Mouse (Mus musculus) monocyte, adult 2 months (primary cell): ENCODE results near the gene Vmn1r208.
"Not testable (repeated sequence)": the region's sequence is repeated elsewhere in the genome, so short reads cannot be mapped to it uniquely, and the experiment has no call there.

Experiments used
- DNase-seq, 2 experiments: peaks; one replicate each; pipeline ENCODE4 v3.0.0; 2022; ENCODE audit warnings: low spot score in 2 of 2, low read depth in 1 of 2

Gene Vmn1r208

DNA sequence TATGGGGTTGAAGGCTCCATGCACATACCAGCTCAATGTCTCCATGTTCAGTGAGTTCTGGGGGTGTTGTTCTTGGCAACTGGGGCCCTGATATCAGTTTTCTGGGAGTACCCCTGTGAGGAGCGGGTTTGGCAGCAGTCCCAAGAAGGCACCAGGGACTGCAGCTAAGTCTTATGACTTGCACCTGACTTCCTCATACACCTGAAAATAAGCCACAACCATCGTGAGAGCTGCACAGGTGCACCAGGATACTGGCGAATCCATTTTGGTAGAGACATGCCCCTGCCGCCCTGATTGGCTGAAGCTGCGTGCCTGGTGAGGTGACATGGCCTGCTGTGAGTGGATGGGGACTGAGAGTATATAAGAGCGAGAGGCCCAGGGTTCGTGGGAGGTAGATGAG, at the start of gene Vmn1r208:
Gene Vmn1r208, minus strand, starts transcription at position 101 of the 400 bp plus-strand sequence.
- not testable (repeated sequence) for DNase-seq

DNA sequence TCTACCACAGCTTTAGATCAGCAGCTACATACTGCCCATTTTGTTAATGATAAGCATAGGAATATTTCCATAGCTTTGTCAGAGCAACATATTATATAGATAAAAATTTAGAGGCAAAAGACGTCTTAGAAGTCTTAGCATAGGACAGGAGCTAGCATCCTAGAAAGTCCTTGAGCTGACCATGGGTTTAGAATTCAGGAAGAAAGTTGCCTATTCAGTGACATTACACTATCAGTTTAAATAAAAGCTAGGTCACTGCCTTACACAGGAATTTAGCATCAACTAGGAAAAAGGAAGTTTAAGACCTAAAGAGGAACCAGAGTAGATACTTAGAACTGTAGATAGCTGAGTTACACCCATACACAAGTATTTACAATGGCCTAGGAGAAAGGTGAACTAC, 44.4 kb upstream of the Vmn1r208 start:
- not testable (repeated sequence) for DNase-seq

DNA sequence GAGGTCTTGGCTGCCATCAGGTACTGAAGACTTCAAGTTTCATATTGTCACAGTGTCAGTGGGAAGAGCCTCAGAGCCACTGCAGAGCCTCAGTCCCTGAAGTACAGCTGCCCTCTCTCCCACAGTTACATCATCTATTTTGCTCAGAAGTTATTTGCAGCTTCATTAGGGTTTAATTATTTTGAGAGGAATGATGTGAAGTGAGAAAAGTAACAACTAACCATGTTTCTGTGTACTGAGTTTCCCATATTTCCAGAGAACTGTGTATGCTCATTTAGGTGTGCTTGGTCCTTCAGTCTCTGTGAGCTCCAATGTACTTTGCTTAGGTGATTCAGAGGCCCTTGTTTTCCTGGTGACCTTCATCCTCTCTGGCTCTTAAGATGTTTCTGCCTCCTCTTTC, 32.4 kb upstream of the Vmn1r208 start, which contains the start of gene Vmn1r209:
Gene Vmn1r209, minus strand, starts transcription at position 101 of the 400 bp plus-strand sequence.
- not testable (repeated sequence) for DNase-seq

DNA sequence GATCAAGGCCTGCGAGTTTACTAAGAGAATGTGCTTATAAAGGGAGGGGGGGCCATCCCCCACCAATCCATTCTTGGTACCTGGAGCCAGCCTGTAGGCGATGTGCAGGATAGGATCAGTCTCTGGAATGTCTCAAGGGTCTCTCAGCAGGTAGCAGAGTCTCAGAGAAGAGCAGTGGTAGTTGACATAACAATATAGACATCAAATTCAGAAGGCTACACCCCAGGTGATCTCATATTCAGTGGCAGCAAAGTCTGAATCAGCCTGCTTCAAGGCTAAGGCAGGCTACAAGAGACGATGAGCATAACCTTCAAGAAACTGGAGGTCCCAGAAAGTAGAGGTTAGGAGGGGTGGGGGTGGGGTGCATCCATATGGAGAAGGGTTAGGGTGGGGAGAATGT, 10.9 kb upstream of the Vmn1r208 start:
- not testable (repeated sequence) for DNase-seq

DNA sequence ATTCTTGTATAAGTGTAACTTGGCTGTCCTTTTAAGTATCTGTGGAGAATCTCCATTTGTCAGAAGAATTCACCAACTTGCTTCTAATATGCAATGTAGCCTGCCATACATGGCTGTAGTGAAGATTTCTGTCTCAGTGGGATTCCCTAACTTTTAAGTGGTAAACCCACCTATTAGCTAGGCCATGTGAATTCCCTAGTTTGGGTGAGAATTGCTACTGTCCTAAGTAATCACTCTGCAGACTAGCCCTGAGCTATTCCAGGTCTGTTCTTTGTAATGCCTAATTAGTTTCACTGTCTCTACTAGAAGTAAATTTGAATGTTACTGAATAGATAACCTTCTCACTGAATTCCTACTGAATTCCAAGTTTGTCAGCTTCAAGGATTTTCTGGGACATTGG, 7.0 kb upstream of the Vmn1r208 start:
- DNase-seq: not testable (repeated sequence)

DNA sequence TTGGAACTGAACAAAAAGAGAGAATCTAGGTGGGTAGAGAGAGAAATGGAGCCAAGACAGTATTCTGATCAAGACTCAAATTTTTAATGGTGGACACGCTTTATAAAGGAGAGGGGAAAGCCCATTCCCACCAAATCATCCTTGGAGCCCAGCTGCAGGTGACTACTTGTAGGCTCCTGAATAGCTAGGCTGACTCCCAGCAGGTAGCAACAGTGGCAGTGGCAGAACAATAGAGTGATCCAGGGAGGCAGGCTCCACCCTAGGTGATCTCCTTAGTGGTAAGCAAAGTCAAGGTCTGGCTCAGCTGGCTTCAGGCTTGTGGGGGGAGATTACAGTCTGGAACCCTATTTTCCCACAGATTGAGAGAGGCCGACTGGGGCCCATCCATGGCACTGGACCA, 5.6 kb downstream of the Vmn1r208 start:
- not testable (repeated sequence) for DNase-seq

DNA sequence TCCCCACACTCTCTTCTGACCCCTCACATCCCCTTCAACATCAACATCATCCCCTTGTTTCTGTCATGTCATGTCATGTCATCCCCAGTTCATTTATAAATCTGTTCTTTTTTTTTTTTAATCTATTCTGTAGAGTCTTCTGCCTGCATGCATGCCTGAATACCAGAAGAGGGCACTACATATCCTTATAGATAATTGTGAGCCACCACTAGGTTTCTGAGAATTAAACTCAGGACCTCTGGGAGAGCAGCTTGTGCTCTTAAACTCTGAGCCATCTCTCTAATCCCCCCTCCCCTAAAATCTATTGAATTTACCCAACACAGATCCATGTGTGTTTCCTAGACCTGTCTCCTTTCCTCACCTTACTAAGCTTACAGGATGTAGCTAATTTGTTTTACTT, 29.7 kb downstream of the Vmn1r208 start:
- no peak for DNase-seq

DNA sequence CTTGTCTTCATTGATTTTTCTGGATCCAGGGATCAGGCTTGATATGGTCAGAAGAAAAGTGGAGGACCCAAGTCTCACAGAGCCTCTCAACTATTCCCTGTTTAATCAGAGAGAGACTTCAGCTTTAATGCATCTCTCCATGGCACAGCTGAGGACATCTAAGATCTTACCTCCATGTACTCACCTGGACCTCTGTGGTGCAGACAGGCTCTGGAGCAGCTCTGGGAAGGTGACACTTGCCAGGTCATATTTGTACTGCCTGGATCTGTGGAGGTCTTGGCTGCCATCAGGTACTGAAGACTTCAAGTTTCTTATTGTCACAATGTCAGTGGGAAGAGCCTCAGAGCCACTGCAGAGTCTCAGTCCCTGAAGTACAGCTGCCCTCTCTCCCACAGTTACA, 47.7 kb downstream of the Vmn1r208 start, which contains the start of gene Vmn1r207-ps:
Gene Vmn1r207-ps, minus strand, starts transcription at position 101 of the 400 bp plus-strand sequence.
- DNase-seq: not testable (repeated sequence)
